Mouse (Mus musculus) cortical plate, adult 2 months (tissue): Measurements from ENCODE around the gene Rabgef1.

Experiments
- CTCF ChIP-seq: fragments of 200-500 bp; IDR thresholded peaks from 2 replicates; pipeline ENCODE4 v1.5.1; 2011; ENCODE audit warnings: mild to moderate bottlenecking, control low read depth, low read length; ENCODE audit not compliant: insufficient read depth; ENCODE audit errors: extremely low read depth
- POLR2A ChIP-seq: fragments of 200-500 bp; IDR thresholded peaks from 2 replicates; pipeline ENCODE4 v1.6.1; 2011; ENCODE audit warnings: mild to moderate bottlenecking, low read length, control low read depth; ENCODE audit not compliant: insufficient read depth; ENCODE audit errors: extremely low read depth

DNA sequence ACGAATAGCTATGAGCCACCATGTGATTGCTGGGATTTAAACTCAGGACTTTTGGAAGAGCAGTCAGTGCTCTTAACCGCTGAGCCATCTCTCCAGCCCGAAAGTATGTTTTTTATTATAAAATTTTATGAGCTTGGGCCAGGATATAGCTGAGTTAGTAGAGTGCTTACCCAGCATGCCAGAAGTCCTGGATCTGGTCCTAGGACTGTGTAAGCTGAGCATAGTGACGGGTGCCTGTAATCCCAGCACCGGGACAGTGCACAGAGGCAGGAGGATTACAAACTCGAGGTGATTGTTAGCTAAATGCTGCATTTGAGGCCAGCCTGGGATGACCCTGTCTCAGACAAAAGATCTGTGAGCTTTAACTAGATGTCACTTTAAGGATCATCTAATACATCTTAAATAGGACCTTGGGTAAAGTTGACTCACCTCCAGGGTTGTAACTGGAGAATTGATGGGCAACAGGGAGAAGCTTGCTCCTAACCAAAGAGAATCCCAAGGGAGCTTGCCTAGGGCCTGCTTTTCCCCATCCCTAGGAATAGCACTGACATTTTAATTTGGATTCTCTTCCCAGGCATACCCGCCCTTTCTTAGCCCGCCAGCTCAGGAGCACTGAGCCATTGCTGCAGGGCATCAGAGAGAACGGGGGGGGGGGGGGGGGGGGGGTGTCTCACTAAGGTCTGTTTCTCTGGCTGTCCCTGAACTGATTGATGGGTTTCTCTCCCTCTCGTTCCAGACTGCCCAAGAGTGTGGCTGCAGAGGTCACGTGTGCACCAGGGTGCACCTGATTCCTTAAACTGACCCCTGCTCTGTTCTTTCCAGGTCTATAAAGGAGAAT, 42.7 kb upstream of the Rabgef1 start:
- TF ChIP-seq CTCF (no peak), POLR2A (no peak)
